Comparison of ENCODE assay signal across 23 mouse cellular contexts in genomic region chr9:73670040-73670439, GRCm38 (mm10).
DNase-seq lines count a peak whose midpoint lies in the region; ATAC-seq and TF ChIP-seq lines count a peak whose summit lies in the region.
"Had no signal": no experiment of that assay in that cellular context is flagged by ENCODE, and none has a peak within 500 bp of the region (broad histone marks: within the 10 kb centered on the region; RNA-seq: fewer than 3 reads in every experiment).

No protein-coding gene starts in this region.

- no peaks in the 10 kb centered on the region for H3K79me2 ChIP-seq in heart, adult 2 months (replicated peaks; ENCODE audit: control insufficient read depth, insufficient read depth, low read length)

- H3K4me2 ChIP-seq in lung, embryonic 15.5 days = no peak overlapping the region
- no peak overlapping the region for H3K4me2 ChIP-seq in stomach, embryonic 14.5 days (replicated peaks; ENCODE audit: low read depth, low read length)
- no peak overlapping the region for H3K4me2 ChIP-seq in stomach, postnatal 0 days (replicated peaks; ENCODE audit: low read depth)
- H3K4me2 ChIP-seq: embryonic facial prominence, embryonic 13.5 days; forebrain, embryonic 12.5 days; forebrain, embryonic 15.5 days; heart, embryonic 11.5 days; hindbrain, embryonic 12.5 days; hindbrain, embryonic 15.5 days had no signal

- no peaks in the 10 kb centered on the region for H3K9me3 ChIP-seq in lung, embryonic 15.5 days
- H3K9me3 ChIP-seq in stomach, embryonic 14.5 days (ENCODE audit: control insufficient read depth, low read depth, low read length) = no peaks in the 10 kb centered on the region
- no peaks in the 10 kb centered on the region for H3K9me3 ChIP-seq in stomach, postnatal 0 days (ENCODE audit: control insufficient read depth, low read length)
- H3K9me3 ChIP-seq: embryonic facial prominence, embryonic 10.5 days; embryonic facial prominence, embryonic 13.5 days; forebrain, embryonic 12.5 days; forebrain, embryonic 15.5 days; hindbrain, embryonic 12.5 days; hindbrain, embryonic 15.5 days had no signal

- H3K4me3 ChIP-seq in heart, adult 2 months = no peak overlapping the region
- no peak overlapping the region for H3K4me3 ChIP-seq in lung, embryonic 15.5 days
- no peak overlapping the region for H3K4me3 ChIP-seq in stomach, embryonic 14.5 days (ENCODE audit: low read depth, low read length)
- H3K4me3 ChIP-seq in stomach, postnatal 0 days (ENCODE audit: low read depth, low read length) = no peak overlapping the region
- H3K4me3 ChIP-seq: embryonic facial prominence, embryonic 10.5 days; embryonic facial prominence, embryonic 13.5 days; erythroblast, embryonic 14.5 days; forebrain, embryonic 12.5 days; forebrain, embryonic 15.5 days; hindbrain, embryonic 12.5 days; hindbrain, embryonic 15.5 days had no signal

- TF ChIP-seq POLR2A in heart, adult 2 months (IDR thresholded peaks at IDR 0.05; ENCODE audit: insufficient read depth, low read depth, low read length) = no peak

- no peaks in the 10 kb centered on the region for H3K4me1 ChIP-seq in heart, adult 2 months (ENCODE audit: control insufficient read depth, insufficient read depth, low read length)
- H3K4me1 ChIP-seq in lung, embryonic 15.5 days = no peaks in the 10 kb centered on the region
- 0 out of 2 replicates have a peak, but pooled peaks cover 3% of the 10 kb centered on the region for H3K4me1 ChIP-seq in stomach, embryonic 14.5 days (ENCODE audit: control insufficient read depth, insufficient read depth, low read length)
- no peaks in the 10 kb centered on the region for H3K4me1 ChIP-seq in stomach, postnatal 0 days (replicated peaks; ENCODE audit: control insufficient read depth, insufficient read depth)
- H3K4me1 ChIP-seq: embryonic facial prominence, embryonic 10.5 days; embryonic facial prominence, embryonic 13.5 days; forebrain, embryonic 12.5 days; forebrain, embryonic 15.5 days; hindbrain, embryonic 12.5 days; hindbrain, embryonic 15.5 days had no signal

- TF ChIP-seq CTCF in heart, adult 2 months (IDR thresholded peaks at IDR 0.05) = no peak
- no peak for TF ChIP-seq CTCF in stomach, postnatal 0 days (IDR thresholded peaks at IDR 0.05; ENCODE audit: low read depth)

- H3K36me3 ChIP-seq in heart, adult 2 months (ENCODE audit: control insufficient read depth, insufficient read depth, low read length) = no peaks in the 10 kb centered on the region
- no peaks in the 10 kb centered on the region for H3K36me3 ChIP-seq in lung, embryonic 15.5 days
- no peaks in the 10 kb centered on the region for H3K36me3 ChIP-seq in stomach, embryonic 14.5 days (ENCODE audit: control insufficient read depth, insufficient read depth, low read length)
- no peaks in the 10 kb centered on the region for H3K36me3 ChIP-seq in stomach, postnatal 0 days (ENCODE audit: control insufficient read depth, insufficient read depth, low read length)
- H3K36me3 ChIP-seq: embryonic facial prominence, embryonic 10.5 days; embryonic facial prominence, embryonic 13.5 days; forebrain, embryonic 12.5 days; forebrain, embryonic 15.5 days; hindbrain, embryonic 12.5 days; hindbrain, embryonic 15.5 days had no signal

- no peak overlapping the region for H3K9ac ChIP-seq in heart, adult 2 months (ENCODE audit: low read depth, low read length)
- no peak overlapping the region for H3K9ac ChIP-seq in lung, embryonic 15.5 days
- H3K9ac ChIP-seq in stomach, embryonic 14.5 days (replicated peaks; ENCODE audit: low read depth, low read length) = no peak overlapping the region
- no peak overlapping the region for H3K9ac ChIP-seq in stomach, postnatal 0 days (ENCODE audit: low read length)
- H3K9ac ChIP-seq: embryonic facial prominence, embryonic 13.5 days; forebrain, embryonic 12.5 days; forebrain, embryonic 15.5 days; hindbrain, embryonic 12.5 days; hindbrain, embryonic 15.5 days had no signal

- 64% methylated on average over 2 of the region's 2 CpGs for WGBS in heart, adult 2 months
- WGBS in lung, embryonic 15.5 days = 35% methylated on average over 2 of the region's 2 CpGs
- 32% methylated on average over 2 of the region's 2 CpGs for WGBS in stomach, embryonic 14.5 days
- WGBS in stomach, postnatal 0 days = 36% methylated on average over 2 of the region's 2 CpGs

- H3K27me3 ChIP-seq in heart, adult 2 months (ENCODE audit: control insufficient read depth, insufficient read depth, low read length) = no peaks in the 10 kb centered on the region
- H3K27me3 ChIP-seq in lung, embryonic 15.5 days = no peaks in the 10 kb centered on the region
- H3K27me3 ChIP-seq in stomach, embryonic 14.5 days (ENCODE audit: control insufficient read depth, insufficient read depth, low read length) = no peaks in the 10 kb centered on the region
- H3K27me3 ChIP-seq in stomach, postnatal 0 days (ENCODE audit: control insufficient read depth, insufficient read depth, low read length) = no peaks in the 10 kb centered on the region
- H3K27me3 ChIP-seq: embryonic facial prominence, embryonic 13.5 days; forebrain, embryonic 12.5 days; forebrain, embryonic 15.5 days; hindbrain, embryonic 12.5 days; hindbrain, embryonic 15.5 days had no signal

- peak; percentile 72; the same call in 1 of the 2 replicates for ATAC-seq in lung, embryonic 15.5 days (ENCODE audit: borderline replicate concordance, extremely low read depth, low FRiP score, low TSS enrichment)
- peak; percentile 67; the same call in 1 of the 2 replicates for ATAC-seq in stomach, embryonic 14.5 days (ENCODE audit: insufficient number of reproducible peaks, insufficient read depth, low FRiP score, low read depth)
- no peak for ATAC-seq in stomach, postnatal 0 days (ENCODE audit: low FRiP score, low TSS enrichment)
- ATAC-seq: activated CD4-positive, CD25-positive, alpha-beta regulatory T cell, adult 4 months; forebrain, embryonic 15.5 days had no signal

- H3K27ac ChIP-seq in heart, adult 2 months = no peak overlapping the region
- no peak overlapping the region for H3K27ac ChIP-seq in lung, embryonic 15.5 days
- H3K27ac ChIP-seq in stomach, embryonic 14.5 days (ENCODE audit: low read length) = no peak overlapping the region
- no peak overlapping the region for H3K27ac ChIP-seq in stomach, postnatal 0 days (replicated peaks)
- H3K27ac ChIP-seq: embryonic facial prominence, embryonic 10.5 days; embryonic facial prominence, embryonic 13.5 days; forebrain, embryonic 12.5 days; forebrain, embryonic 15.5 days; hindbrain, embryonic 12.5 days; hindbrain, embryonic 15.5 days had no signal

- DNase-seq in heart, adult 11 months = peak; percentile 54
- no peak for DNase-seq in heart, adult 2 months
- DNase-seq in lung, postnatal 4 days = no peak
- no peak for DNase-seq in stomach, postnatal 0 days (ENCODE audit: low spot score)
- DNase-seq: adrenal gland, adult 8-10 months; adrenal gland, postnatal 25 days; cerebellum, adult 11-12 months; cerebellum, adult 8-10 months; cerebellum, postnatal 10 days; cerebellum, postnatal 36 days; embryo, embryonic 11 days; gastrocnemius, postnatal 25 days had no signal

- no peak for TF ChIP-seq EP300 in heart, adult 2 months (IDR thresholded peaks at IDR 0.05; ENCODE audit: insufficient read depth, low read depth, low read length)
- TF ChIP-seq EP300 in stomach, postnatal 0 days (optimal IDR thresholded peaks at IDR 0.05) = no peak

- intact Hi-C loops in heart, adult 2 months (cut with DNase I) = no loop called here
